Mouse (Mus musculus): Measurements from ENCODE around the gene Slc34a3.
"Not testable (repeated sequence)": the region's sequence is repeated elsewhere in the genome, so short reads cannot be mapped to it uniquely, and the experiment has no call there.

Gene Slc34a3

DNA sequence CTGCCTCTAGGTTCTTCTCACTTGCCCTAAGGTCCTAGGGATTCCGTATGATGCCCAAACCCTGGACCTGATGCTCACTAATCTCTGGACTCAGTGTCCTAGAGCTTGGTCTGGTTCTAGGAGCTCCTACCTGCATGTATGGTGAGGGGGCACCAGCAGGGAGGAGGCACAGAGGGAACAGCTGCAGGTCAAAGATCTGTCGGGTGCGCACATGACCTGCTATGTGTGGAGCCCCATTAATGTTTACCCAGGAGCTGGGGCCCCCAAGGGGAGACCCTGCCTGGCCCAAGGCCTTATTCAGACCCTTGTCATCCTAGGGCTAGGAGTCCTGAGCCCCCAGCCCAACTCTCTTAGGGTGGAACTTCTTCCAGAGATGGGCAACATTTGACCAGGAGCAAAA lies at the start of gene Slc34a3:
Gene Slc34a3 (minus strand): TSS at position 315 of the 400 bp plus-strand sequence.
- no peak for DNase-seq

DNA sequence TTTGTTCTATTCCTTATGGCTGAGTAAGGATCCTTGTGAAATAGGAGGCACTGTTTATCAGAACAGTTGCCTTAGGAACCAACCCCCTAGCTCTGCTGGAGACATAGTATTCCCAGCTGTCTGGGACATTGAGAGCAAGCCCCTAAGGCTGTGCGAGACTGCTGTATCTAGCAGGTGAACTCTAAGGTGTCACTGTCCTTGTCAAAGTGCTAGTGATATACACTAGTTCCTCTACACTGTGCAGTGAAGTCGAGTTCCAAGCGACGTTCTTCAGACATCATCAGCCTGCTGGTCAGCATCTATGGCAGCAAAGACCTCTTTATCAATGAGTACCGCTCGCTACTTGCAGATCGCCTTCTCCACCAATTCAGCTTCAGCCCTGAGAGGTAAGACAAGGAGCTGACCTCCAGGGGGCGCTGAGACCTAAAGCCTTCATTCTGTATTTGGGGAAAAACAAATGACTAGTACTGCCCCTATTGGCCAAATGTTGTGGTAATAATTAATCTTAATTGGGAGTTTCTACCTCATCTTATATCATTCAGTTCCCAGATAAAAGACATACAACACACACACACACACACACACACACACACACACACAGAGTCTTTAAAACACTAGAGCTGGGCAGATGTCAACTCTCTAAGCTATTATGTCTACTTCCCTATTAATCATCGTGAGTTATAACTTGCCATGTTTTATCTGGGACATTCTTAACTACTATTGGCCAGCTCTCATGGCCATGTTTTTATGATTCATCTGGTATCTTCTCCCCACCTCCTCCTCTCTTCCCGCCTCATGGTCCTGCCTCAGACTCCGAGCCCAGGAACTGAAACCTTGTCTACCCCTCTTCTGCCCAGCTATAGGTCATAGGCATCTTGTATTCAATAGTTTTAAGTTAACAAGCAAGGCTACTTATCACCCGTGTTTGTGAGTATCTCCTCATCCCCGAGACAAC lies 45.0 kb upstream of the Slc34a3 start:
- DNase-seq, result no peak

DNA sequence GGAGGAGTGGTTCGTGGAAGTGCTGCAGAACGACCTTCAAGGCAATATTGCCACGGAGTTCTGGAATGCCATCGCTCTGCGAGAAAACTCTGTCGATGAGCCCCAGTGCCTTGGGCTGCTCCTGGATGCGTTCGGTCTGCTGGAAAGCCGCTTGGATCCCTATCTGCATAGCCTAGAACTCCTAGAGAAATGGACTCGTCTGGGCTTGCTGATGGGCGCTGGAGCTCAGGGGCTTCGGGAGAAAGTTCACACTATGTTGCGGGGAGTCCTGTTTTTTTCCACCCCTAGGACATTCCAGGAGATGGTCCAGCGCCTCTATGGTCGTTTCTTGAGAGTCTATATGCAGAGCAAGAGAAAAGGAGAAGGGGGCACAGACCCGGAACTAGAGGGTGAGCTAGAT lies 38.8 kb upstream of the Slc34a3 start:
- no peak for DNase-seq

DNA sequence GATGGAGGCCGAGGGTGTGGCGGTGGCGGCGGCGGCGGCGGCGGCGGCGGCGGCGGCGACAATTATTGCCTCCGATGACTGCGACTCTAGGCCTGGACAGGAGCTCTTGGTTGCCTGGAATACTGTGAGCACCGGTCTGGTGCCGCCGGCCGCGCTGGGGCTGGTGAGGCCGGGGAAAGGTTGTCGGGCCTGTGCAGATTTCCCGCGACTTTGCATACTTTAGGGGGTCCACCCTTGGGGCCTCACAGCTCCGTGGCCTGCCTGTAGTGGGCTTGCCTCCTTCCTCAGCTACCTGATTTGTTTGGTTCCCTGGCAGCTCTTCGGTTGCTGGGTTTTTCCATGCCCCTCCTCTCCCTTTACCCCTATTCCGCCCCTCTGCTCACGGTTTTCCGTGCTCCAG lies 38.4 kb upstream of the Slc34a3 start:
- no peak for DNase-seq

DNA sequence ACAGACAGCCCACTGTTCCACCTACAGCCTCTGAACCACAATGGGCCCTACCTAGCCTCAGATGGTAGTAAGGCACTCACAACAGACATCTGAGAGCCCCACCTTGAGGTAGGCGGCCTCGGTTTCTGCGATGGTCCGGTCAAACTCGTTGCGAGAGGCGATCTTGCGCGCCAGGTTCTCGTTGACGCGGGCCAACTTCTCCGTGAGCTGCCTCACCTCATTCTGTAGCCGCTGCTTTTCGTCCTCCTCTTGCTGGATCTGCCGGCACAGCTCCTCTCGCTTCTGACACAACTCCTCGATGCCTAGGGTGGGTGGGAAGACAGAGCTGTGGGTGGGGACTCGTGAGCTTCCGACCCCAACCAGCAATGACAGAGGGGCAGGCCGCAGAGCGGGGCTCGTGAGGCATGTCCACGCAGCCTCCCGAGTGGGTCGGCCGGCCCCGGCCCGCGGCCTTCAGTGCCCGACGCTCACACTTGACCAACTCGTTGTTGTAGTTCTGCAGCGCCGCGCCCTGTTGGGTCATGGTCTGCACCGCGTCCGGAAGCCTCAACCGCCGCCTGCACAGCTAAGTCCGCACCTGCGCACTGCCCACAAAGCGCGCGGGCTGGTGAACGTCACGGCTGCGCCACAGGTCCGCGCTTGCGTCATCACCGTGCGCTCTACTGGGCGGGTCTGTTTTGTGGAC lies 37.8 kb upstream of the Slc34a3 start, which contains the start of the genes Ssna1 and Anapc2:
Gene Ssna1 (minus strand): TSS at position 612 of the 685 bp plus-strand sequence.
Gene Anapc2 (plus strand): TSS at position 652 of the 685 bp plus-strand sequence.
- DNase-seq, result peak; percentile 97

DNA sequence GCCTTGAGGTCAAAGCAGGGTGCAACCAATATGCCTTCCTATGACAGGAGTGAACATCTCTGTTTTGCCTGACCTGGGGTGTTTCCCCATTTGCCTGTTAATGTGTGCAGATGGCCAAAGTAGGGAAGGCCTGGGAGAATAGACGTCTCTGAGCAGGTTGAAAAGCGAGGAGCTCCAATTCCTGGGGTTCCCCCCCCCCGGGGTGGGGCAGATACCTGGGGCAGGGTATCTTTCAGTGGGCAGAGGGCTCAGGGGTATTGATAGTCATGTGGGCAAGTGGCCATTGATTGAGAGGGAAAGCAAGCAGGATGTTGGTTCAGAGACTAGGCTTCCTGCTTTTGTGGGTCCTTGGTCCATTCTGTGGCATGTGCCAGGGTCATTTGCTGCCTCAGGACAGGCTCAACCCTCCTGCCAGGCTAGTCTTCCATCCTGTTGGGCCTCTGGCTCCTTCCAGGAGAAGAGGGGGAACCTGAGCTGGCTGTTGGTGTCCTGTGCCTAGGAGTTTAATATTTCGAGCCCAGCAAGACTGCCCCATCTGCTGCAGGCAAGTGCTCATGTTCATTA lies 33.7 kb upstream of the Slc34a3 start:
- DNase-seq, result no peak

DNA sequence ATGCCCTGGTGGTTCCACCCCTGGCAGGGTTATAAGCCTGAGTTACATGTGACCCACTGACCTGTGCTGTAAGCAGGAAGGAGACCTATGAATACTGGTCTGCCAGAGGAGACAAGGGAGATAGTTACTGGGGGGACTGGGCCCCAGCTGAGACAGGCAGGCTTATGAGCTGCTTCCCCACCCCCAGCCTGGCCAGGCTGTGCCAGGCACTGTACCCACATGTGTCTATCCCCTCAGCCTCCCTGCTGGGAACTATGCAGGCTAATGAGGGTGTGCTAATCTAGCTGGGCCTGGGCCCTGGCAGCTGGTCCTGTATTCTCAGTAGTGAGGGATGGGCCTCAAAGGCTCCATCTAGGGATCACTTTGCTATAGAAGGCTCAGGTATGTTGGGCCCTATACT lies 33.1 kb upstream of the Slc34a3 start:
- DNase-seq, result no peak

DNA sequence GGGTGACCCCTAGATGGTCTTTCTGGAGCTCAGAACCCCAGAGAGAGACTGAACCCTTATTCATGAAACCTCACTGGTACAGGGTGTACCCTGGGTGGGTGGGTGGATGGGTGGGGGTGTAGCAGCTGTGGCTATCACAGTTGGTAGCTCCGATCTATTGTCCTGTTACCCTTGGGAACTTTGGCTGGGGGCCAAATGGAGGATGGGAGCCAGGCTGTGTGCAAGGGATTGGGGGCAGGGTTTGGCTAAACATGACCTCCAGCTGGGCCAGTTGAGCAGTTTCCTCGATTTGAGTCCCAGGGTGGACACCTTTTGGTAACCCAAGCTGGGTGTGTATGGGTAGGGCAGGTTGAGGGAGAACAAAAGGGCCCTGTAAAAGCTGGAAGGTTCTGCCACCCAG lies 32.6 kb upstream of the Slc34a3 start:
- no peak for DNase-seq

DNA sequence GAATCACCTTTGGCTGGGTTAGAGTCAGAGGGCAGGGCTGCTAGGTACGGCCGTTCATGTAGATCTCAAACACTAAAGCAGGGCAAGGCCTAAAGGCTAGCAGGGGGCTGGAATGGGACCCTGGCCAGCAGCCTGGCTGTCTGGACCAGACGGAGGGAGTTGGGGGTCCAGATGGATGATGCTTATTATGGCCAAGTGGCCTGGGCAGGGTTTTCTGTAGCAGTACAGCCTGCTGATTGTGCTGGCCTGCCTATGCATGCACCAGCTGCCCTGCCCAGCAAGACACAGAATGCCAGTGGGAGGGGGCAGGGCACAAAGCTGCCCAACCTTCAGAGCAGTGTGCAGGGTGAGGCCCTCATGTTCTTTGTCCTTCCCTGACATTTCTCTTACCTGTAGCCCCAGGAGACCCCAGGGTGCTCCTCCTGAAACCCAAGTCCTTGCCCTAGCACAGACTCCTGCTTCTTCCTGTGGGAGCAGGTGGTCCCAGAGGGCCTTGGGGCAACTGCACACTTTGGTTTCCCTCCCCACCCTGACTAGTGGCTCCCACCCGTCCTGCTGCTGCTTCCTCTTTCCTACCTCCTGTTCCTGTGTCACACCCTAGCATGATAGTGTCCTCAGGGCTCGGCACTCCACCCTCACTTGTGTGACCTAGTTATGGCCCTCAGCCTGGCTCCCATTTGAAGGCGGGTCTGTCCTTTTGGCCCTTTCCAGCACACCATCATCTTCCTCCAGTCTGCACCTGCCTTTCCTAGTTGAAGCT lies 31.9 kb upstream of the Slc34a3 start:
- no peak for DNase-seq

DNA sequence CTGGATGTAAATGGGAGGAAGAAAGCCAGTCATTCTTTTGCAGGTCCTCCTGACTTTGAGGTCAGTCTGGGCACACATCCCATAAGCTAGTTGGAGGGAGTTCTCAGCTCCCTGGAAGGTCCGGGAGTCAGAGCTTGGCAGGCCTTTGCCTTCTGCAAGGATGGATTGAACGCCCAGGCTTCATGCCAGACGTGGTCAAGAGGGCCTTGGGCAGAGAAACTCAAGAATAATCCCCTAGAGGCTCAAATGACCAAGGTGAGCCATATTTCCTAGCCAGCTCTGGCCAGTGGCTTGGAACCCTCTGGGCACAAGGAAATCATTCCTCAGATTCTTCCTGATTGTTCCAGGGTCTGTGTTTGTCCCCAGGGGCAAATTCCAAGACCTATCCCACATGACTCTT lies 30.7 kb upstream of the Slc34a3 start:
- DNase-seq, result no peak

DNA sequence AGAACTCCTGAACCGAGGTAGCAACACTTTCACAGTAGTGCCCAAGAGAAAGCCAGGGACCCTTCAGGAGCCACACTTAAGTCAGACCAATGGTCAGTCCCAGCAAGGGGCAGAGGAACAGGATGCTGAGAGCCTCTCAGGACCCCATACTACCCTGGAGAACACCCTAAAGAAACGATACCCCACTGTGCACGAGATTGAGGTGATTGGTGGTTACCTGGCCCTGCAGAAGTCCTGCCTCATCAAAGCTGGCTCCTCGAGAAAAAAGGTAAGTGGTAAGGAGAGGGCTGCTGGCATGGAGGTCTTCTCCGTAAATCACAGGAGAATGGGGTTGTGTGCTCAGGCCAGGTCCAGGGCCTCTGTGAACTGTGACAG lies 30.1 kb upstream of the Slc34a3 start:
- no peak for DNase-seq

DNA sequence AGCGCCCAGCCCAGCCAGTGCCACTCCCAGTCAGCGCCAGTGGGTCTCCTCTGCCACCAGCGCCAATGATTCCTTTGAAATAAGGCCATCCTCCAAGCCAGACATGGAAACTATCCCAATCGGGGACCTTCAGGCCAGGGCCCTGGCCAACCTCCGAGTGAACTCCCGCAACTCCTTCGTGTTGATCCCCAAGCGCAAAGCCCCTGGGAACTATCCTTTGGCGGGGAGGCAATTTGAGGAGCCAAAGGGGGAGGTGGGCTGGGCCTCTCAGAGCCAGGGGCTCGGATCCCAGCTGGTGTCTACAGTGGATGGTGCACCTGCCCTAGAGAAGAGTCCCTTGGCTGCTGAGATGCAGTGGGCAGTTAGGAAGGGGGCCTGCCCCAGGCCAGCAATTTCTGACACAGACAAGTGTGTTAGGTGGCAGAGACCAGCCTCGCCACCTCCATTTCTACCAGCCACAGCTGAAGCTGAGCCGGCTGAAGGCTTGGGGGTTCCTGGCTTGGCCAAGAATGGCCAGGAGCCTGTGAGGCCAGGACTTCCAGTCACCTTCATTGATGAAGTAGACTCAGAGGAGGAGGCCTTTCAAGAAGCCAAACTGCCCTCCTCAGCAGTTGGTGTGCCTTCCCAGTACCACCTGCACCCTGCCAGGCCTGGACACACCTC lies 29.6 kb upstream of the Slc34a3 start:
- DNase-seq, result no peak

DNA sequence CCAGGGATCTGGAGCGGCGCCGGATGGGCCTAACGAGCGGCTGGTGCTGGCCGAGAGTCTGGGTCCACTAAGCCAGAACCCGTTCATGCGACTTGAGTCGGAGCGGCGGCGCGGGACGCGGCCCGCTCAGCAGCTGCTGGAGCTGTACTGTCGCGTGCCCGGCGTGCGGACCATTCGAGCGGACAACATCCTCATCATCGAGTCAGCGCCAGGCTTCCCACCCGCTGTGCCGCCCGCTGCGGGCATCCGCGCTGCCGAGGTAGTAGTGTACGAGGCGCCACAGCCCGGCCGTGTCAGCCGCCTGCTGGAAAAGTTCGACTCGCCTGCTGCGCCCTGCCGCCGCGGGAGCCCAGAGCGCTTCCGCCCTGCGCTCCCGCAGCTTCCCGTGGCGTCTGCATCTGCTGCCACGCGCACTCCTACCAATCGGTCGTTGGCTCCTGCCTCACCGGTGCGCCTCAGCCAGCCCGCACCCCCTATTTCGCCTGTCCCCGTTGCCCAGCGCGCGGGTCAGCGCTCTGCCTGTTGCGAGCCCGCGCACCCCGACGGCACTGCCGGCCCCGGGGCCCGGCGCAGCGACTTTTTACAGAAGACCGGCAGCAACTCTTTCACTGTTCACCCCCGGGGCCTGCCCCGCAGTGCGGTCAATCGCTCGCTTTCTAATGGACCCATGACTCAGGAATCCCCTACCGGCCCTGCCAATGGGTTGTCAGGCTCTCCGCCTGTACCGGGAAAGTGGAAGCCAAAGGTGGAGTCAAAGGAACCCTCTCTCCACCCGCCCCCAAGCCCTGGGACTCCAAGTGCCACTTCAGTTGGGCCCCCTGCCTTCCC lies 28.8 kb upstream of the Slc34a3 start:
- peak; percentile 61 for DNase-seq

DNA sequence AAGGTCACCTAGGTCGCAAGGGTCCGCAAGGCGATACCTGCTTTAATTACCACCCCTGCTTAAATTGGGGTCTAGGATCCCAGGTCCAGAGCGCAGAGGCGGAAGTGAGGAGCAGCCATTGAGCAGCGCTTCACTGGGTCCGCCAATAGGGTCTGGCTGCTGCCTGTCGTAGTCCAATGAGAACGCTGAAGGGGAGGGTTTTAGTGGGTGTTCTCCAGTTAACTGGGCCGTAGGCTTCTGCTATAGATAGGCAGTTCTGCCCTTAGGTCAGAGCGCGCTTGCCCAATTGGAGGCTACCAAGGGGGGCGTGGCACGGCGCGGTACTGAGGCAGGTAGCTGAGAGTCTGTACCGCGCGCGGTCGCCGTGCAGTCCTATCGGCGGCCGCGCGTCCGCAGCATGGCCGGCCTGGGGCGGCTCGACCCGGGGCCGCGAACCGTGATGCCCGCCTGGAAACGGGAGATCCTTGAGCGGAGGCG lies 28.2 kb upstream of the Slc34a3 start, which contains the start of gene Tprn:
Gene Tprn (plus strand): TSS at position 328 of the 477 bp plus-strand sequence.
- DNase-seq, result peak; percentile 91

DNA sequence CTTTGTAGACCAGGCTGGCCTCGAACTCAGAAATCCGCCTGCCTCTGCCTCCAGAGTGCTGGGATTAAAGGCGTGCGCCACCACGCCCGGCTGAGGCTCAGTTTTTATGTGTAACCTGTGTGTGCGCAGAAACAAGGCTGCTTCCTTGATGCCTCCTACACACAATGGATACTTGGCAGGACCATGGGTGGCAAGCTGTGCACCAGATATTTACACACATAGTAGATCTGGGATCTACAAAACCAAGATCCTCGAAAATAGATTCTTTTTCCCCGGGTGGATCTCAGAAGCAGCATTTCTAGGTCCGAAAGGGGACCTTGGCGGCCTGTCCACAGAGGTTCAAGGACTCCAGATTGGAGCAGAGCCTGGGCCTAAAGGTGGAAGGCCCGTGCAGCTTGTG lies 27.7 kb upstream of the Slc34a3 start:
- no peak for DNase-seq

DNA sequence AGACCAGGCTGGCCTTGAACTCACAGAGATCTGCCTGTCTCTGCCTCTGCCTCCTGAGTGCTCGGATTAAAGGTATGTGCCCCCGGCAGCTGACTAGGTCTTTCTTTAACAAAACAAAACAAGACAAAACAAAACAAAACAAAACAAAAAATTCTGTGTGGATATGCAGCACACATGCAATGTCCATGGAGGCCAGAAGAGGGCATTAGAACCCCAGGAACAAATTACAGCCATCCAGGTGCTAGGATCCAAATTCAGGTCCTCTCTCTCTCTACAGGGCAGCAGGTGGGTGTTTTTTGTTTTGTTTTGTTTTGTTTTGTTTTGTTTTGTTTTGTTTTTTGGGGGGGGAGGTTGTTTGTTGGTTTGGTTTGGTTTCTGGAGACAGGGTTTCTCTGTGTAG lies 24.7 kb upstream of the Slc34a3 start:
- no peak for DNase-seq

DNA sequence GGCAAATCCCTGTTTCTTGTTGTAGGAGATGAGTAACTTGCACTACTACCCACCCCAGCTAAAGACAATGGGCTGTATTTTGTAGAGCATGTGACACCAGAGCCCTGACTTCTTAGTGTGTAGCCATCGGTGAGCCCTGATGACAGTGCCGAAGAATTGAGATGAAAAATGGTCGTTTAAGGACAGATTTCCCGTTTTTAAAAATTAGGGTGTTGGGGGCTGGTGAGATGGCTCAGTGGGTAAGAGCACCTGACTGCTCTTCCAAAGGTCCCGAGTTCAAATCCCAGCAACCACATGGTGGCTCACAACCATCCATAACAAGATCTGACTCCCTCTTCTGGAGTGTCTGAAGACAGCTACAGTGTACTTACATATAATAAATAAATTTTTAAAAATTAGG lies 23.1 kb upstream of the Slc34a3 start:
- not testable (repeated sequence) for DNase-seq

DNA sequence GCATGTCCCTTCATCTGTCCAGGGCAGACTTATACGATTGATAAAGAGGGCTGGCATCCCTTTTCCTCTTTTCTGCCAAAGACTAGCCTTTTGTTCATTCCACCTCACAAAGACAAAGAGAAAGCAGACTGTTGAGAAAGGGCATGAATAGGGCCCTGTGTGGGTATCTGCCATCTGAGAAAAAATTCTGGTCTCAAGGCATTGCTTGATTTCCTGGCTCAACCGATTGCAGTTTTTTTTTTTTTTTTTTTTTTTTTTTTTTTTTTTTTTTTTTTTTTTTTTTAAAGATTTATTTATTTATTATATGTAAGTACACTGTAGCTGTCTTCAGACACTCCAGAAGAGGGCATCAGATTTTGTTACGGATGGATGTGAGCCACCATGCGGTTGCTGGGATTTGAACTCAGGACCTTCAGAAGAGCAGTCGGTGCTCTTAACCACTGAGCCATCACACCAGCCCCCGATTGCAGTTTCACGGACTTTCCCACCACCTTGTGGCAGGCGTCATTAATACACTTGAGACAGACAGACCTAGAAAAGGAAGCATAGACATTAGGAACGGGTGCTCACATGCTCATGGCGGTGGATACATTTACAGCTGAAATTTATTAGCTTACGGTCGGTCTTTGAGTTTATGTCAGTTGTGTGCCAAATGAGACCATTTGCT lies 22.4 kb upstream of the Slc34a3 start:
- DNase-seq, result not testable (repeated sequence)

DNA sequence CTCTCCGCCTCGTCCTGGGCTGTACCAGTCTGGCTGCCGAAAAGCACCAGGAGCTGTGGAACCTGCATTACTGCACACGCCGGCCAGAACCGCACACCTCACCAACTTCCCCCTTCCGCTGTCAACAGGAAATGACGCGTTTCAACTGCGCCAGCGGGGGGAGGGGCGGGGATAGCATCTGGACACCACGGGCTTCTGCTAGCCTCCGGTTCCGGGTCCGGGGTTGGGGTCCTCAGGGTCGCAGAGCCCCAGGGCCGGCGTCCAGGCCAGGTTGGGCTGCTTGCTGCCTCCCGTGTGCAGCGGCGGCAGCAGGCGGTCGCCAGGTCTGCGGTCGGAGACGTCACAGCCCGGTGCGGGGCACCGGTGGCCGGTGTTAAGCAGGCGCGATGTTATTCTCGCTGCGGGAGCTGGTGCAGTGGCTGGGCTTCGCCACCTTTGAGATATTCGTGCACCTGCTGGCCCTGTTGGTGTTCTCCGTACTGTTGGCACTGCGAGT lies 21.2 kb upstream of the Slc34a3 start, which contains the start of gene Tmem203:
Gene Tmem203 (plus strand): TSS at position 156 of the 496 bp plus-strand sequence.
- DNase-seq, result peak; percentile 87

DNA sequence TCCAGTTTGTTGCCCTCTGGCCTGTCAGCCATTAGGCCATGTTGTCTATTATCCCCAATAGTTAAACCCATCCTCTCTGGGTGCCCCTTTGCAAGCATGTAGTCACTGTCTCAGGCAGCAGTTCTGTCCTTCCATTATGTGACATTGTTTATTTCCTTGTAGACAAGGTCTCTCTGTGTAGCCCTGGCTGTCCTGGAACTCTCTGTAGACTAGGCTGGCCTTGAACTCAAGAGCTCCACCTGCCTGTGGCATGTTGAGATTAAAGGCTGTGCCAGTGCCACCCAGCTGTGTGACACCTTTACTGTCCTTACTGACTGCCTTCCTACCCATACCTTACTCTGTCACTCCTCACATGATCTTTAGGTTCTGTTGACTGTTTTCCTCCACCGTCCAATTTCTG lies 18.2 kb upstream of the Slc34a3 start:
- DNase-seq, result no peak

Data from right cerebral cortex, postnatal 25 days (tissue).